Mouse (Mus musculus) brain, embryonic 14.5 days (tissue): ENCODE measurements around the gene Sdc4.
A peak's percentile ranks its signal among the peaks of the same experiment; 100 is the strongest.

ENCODE experiments used
- CTCF ChIP-seq: fragments of 200-500 bp; IDR thresholded peaks from 2 replicates; pipeline ENCODE4 v1.5.1; 2012; ENCODE audit warnings: inconsistent platforms, mild to moderate bottlenecking, moderate library complexity, borderline replicate concordance; ENCODE audit not compliant: insufficient read depth, insufficient read length; ENCODE audit errors: extremely low read depth
- POLR2A ChIP-seq: fragments of 200-500 bp; IDR thresholded peaks from 2 replicates; pipeline ENCODE4 v1.6.1; 2012; ENCODE audit warnings: mild to moderate bottlenecking, inconsistent platforms, borderline replicate concordance; ENCODE audit not compliant: poor library complexity, insufficient read depth, insufficient read length, severe bottlenecking; ENCODE audit errors: extremely low read depth

DNA sequence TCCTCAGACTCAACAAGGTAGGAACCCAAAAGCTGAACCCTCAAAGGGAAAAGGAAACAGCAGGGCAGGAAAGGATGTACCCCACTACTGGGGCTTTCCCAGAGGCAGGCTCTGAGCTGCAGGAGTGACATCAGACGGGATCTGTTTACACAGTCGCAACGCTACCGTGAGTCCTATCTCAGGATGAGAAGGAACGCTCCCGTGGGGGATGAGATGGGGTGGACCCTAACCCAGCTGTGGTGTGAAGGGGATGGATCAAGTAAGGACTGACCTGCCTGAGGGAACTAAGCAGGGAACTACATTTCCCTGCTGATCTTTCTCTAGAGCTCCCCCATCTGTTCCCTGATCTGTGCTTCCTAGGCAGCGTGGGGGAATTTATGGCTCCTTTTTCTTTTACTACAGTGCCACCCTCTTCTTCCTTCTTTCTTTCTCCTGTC is 13.2 kb upstream of the Sdc4 start, which contains the start of gene Sys1:
- peak; percentile 3; the same call in 1 of the 2 replicates for TF ChIP-seq CTCF
- no peak for TF ChIP-seq POLR2A
